Mouse (Mus musculus): ENCODE data around the gene Ap3m1. TPM values are rescaled to one million over a fixed set of nuclear protein-coding genes. Genes with fewer than 3 reads are reported as not detected.
A peak's percentile ranks its signal among the peaks of the same experiment; 100 is the strongest.

The Ap3m1 gene
- polyA plus RNA-seq, 1 experiment from 2014 or later = 93.0 TPM

DNA sequence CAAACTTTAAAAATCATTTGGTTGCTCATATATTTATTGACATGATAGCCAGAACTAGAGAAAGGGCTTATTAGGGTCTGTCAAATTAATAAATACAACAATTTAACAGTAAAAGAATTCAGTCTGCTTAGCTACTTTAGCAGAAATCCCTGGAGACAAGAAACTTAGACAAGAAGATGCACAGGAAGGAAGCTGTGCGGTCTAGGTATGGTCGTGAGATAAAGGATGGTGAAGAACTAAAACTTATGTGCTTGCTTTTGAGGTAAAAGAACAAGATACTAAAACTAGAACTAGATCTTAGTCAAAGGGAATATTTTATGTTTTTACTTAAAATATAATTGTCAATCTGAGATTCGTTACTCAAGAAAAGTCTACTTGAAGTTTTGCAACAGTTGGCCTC, 17.5 kb downstream of the Ap3m1 start:
- WGBS = 89% methylated on average over 3 of the region's 3 CpGs
- H3K36me3 ChIP-seq (ENCODE audit: control insufficient read depth, insufficient read depth, low read length) = peaks cover 8% of the 10 kb centered on the region; the same call in 1 of the 2 replicates

DNA sequence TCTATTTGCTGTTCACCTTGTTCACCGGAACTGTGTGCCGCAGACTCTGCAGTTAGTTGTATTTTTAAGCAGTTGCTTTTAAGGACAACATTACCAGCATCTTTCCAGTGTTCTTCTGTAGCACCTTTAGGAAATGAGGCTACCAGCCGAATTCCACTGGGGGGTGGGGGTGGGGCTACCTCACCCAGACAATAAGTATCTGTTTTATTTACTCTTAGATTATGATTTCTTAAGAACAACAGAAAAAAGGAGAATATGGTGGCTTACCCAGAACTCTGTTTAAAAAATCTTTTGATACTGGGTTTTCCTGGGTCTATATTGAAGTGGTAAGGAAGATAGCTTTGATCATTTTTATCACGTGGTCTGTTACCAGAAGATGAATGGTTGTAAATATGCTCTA, 18.0 kb downstream of the Ap3m1 start:
- H3K9ac ChIP-seq (ENCODE audit: low read depth, low read length) = no peak overlapping the region
- no peak overlapping the region for H3K4me3 ChIP-seq (ENCODE audit: low read length)
- H3K4me1 ChIP-seq (ENCODE audit: control insufficient read depth, insufficient read depth, low read length) = no peaks in the 10 kb centered on the region
- no peaks in the 10 kb centered on the region for H3K27me3 ChIP-seq (replicated peaks; ENCODE audit: control insufficient read depth, insufficient read depth, low read length)
- peaks cover 10% of the 10 kb centered on the region; the same call in 1 of the 2 replicates for H3K36me3 ChIP-seq (ENCODE audit: control insufficient read depth, insufficient read depth, low read length)
- H3K4me2 ChIP-seq (ENCODE audit: low read depth, low read length) = no peak overlapping the region
- H3K27ac ChIP-seq (ENCODE audit: low read length) = no peak overlapping the region
- H3K9me3 ChIP-seq (ENCODE audit: control insufficient read depth, low read length) = no peaks in the 10 kb centered on the region
- no peak for ATAC-seq
- 83% methylated on average over 4 of the region's 4 CpGs for WGBS

More for the DNA sequence above, 17.5 kb downstream of the Ap3m1 start:
- no peak overlapping the region for H3K4me2 ChIP-seq (ENCODE audit: low read depth, low read length)
- no peak overlapping the region for H3K9ac ChIP-seq (ENCODE audit: low read depth, low read length)
- H3K4me3 ChIP-seq (ENCODE audit: low read length) = no peak overlapping the region
- H3K4me1 ChIP-seq (ENCODE audit: control insufficient read depth, insufficient read depth, low read length) = no peaks in the 10 kb centered on the region
- H3K27me3 ChIP-seq (replicated peaks; ENCODE audit: control insufficient read depth, insufficient read depth, low read length) = no peaks in the 10 kb centered on the region
- H3K9me3 ChIP-seq (ENCODE audit: control insufficient read depth, low read length) = no peaks in the 10 kb centered on the region
- H3K27ac ChIP-seq (ENCODE audit: low read length) = no peak overlapping the region
- ATAC-seq = no peak

DNA sequence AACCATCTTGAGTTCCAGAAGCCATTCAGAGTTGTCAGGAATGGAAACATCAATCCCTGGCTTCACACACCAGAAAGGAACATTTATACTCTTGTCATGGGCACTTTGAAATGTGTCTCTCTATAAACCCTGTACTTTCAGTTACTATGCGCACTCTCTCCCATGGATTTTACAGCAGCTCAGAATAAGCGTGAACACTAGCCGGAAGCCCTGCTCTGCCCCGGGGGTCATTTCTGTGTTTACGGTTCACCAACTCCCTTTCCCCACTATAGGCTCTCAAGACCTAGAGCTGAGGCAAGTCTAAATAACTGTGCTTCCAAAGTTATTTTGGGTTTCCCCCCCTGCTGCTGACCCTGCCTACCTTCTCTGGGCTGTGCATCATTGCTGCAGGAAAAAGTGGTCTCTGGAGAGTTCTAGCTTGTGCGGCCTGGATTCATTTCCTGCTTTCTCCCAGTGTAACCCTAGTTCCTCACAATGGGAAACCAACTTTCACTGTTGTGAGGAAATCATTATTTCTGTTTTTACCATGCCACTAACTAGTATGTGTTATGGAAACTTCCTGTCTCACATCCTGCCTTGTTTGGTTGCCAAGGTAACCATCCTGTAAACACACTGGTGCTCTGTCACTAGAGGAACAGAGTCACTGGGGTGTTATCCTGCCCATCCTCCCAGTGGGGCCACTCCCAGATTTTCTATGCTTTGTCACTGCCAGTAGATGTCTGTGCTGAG, 20.4 kb downstream of the Ap3m1 start:
- peak; percentile 80 for ATAC-seq
- Histone ChIP-seq H3K27ac (ENCODE audit: low read length) (peak overlapping the region; percentile 57), H3K9me3 (ENCODE audit: control insufficient read depth, low read length) (no peaks in the 10 kb centered on the region), H3K4me2 (ENCODE audit: low read depth, low read length) (no peak overlapping the region), H3K27me3 (replicated peaks; ENCODE audit: control insufficient read depth, insufficient read depth, low read length) (no peaks in the 10 kb centered on the region), H3K4me1 (ENCODE audit: control insufficient read depth, insufficient read depth, low read length) (no peaks in the 10 kb centered on the region), H3K4me3 (ENCODE audit: low read length) (no peak overlapping the region), H3K9ac (ENCODE audit: low read depth, low read length) (no peak overlapping the region), H3K36me3 (ENCODE audit: control insufficient read depth, insufficient read depth, low read length) (peaks cover 8% of the 10 kb centered on the region; the same call in 1 of the 2 replicates)
- WGBS = 54% methylated on average over 6 of the region's 6 CpGs

DNA sequence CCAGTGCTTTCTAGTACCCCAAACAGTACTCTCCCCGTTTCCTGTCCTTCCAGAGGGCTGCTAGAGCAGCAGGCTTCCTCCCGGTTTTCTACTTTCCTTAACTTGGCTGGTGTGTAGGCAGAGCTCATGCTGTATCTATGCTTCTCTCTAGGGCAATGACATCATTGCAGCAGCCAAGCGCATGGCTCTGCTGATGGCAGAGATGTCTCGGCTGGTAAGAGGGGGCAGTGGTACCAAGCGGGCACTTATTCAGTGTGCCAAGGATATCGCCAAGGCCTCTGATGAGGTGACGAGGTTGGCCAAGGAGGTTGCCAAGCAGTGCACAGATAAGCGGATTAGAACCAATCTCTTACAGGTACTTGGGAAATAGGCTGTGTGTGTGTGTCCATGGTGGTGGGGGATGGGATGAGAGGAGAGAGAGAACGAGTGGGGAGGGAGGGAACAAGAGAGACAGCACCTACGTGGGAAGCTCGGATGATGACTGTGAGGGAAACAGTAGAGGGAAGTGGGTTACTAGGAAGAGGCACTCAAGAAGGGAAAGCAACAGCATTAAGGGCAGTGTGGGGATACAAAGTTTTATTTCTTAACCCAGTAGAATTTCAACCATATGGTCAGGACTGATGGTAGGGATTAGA, 23.2 kb downstream of the Ap3m1 start:
- Histone ChIP-seq H3K27ac (ENCODE audit: low read length) (no peak overlapping the region), H3K4me1 (ENCODE audit: control insufficient read depth, insufficient read depth, low read length) (no peaks in the 10 kb centered on the region), H3K9me3 (ENCODE audit: control insufficient read depth, low read length) (no peaks in the 10 kb centered on the region), H3K4me3 (ENCODE audit: low read length) (no peak overlapping the region), H3K36me3 (ENCODE audit: control insufficient read depth, insufficient read depth, low read length) (peaks cover 8% of the 10 kb centered on the region; the same call in 1 of the 2 replicates), H3K4me2 (ENCODE audit: low read depth, low read length) (no peak overlapping the region), H3K27me3 (replicated peaks; ENCODE audit: control insufficient read depth, insufficient read depth, low read length) (no peaks in the 10 kb centered on the region), H3K9ac (ENCODE audit: low read depth, low read length) (no peak overlapping the region)
- no peak for ATAC-seq
- WGBS = 88% methylated on average over 11 of the region's 11 CpGs

DNA sequence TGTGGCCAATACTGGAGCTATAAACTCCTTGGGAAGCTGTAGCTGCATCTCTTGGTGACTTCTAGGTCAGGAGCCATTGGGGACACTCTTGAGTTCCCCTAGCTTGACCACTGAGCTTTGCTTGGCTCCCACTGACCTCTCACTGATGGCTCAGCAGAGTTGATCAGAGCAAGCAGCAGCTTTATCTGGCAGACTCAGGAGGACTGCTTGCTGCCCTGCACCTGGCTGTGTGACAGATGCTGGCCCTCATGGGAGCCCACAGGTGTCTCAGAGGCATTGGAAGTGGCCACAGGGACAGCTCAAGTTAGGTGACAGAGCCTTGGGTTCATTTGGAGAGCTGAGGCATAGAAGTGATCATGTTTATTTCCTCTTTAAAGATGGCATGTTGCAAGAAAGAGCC, 24.8 kb downstream of the Ap3m1 start:
- Histone ChIP-seq H3K9me3 (ENCODE audit: control insufficient read depth, low read length) (no peaks in the 10 kb centered on the region), H3K27me3 (replicated peaks; ENCODE audit: control insufficient read depth, insufficient read depth, low read length) (no peaks in the 10 kb centered on the region), H3K4me3 (ENCODE audit: low read length) (no peak overlapping the region), H3K4me1 (ENCODE audit: control insufficient read depth, insufficient read depth, low read length) (no peaks in the 10 kb centered on the region), H3K4me2 (ENCODE audit: low read depth, low read length) (no peak overlapping the region), H3K9ac (ENCODE audit: low read depth, low read length) (no peak overlapping the region), H3K36me3 (ENCODE audit: control insufficient read depth, insufficient read depth, low read length) (peaks cover 11% of the 10 kb centered on the region; the same call in 1 of the 2 replicates), H3K27ac (ENCODE audit: low read length) (no peak overlapping the region)
- ATAC-seq = no peak

DNA sequence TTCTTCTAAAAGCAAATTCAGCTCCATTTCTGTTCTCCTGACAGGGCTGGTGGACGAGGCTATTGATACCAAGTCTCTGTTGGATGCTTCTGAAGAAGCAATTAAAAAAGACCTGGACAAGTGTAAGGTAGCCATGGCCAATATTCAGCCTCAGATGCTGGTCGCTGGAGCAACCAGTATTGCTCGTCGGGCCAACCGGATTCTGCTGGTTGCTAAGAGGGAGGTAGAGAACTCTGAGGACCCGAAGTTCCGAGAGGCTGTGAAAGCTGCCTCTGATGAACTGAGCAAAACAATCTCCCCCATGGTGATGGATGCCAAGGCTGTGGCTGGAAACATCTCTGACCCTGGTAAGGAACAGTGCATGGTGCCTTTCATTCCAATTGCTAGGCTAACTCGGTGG, 31.9 kb downstream of the Ap3m1 start:
- H3K4me1 ChIP-seq (ENCODE audit: control insufficient read depth, insufficient read depth, low read length) = no peaks in the 10 kb centered on the region
- no peaks in the 10 kb centered on the region for H3K27me3 ChIP-seq (replicated peaks; ENCODE audit: control insufficient read depth, insufficient read depth, low read length)
- H3K4me2 ChIP-seq (ENCODE audit: low read depth, low read length) = no peak overlapping the region
- no peak for ATAC-seq
- 92% methylated on average over 8 of the region's 8 CpGs for WGBS
- no peak overlapping the region for H3K4me3 ChIP-seq (ENCODE audit: low read length)
- H3K9ac ChIP-seq (ENCODE audit: low read depth, low read length) = no peak overlapping the region
- H3K27ac ChIP-seq (ENCODE audit: low read length) = no peak overlapping the region
- peaks cover 10% of the 10 kb centered on the region; the same call in 1 of the 2 replicates for H3K36me3 ChIP-seq (ENCODE audit: control insufficient read depth, insufficient read depth, low read length)
- no peaks in the 10 kb centered on the region for H3K9me3 ChIP-seq (ENCODE audit: control insufficient read depth, low read length)

DNA sequence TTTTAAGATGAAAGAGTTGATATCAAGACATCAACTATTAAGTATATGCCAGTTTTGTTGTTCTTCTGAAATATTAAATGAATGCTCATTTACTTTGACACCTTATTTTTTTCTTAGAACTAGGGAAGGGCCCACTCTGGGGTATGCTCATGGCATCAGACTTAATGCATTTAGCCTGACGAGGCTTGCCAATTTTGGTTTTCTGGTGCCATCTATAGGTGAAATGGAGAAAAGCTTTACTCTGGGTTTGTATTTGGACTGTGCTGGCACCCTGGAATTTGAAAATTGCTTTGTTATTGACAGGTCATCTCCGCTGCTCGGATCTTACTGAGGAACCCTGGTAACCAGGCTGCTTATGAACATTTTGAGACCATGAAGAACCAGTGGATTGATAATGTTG, 33.3 kb downstream of the Ap3m1 start:
- no peak overlapping the region for H3K27ac ChIP-seq (ENCODE audit: low read length)
- H3K36me3 ChIP-seq (ENCODE audit: control insufficient read depth, insufficient read depth, low read length) = peaks cover 10% of the 10 kb centered on the region; the same call in 1 of the 2 replicates

DNA sequence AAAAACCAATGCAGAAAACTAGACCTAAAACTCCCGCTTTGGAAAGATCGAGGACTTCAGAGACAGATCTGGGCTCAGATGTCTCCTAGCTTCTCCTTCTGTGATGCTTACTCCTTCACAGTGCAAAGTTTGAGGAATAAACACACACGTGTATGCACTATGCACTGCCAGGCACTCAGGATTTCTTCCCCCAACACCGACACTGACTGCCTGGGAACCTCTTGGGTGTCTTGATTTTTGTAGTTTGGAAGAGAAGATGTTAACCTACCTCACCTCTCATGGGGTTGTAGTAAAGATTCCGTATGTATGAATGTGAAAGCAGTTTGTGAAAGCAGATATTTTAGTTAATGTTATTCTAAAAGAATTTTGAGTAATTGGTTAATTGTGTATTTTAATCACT, 34.4 kb downstream of the Ap3m1 start:
- 92% methylated on average over 5 of the region's 5 CpGs for WGBS

More for the DNA sequence above, 33.3 kb downstream of the Ap3m1 start:
- no peak for ATAC-seq
- no peaks in the 10 kb centered on the region for H3K27me3 ChIP-seq (replicated peaks; ENCODE audit: control insufficient read depth, insufficient read depth, low read length)
- WGBS = 45% methylated on average over 3 of the region's 3 CpGs
- no peaks in the 10 kb centered on the region for H3K9me3 ChIP-seq (ENCODE audit: control insufficient read depth, low read length)
- H3K4me2 ChIP-seq (ENCODE audit: low read depth, low read length) = no peak overlapping the region
- no peaks in the 10 kb centered on the region for H3K4me1 ChIP-seq (ENCODE audit: control insufficient read depth, insufficient read depth, low read length)
- no peak overlapping the region for H3K9ac ChIP-seq (ENCODE audit: low read depth, low read length)
- H3K4me3 ChIP-seq (ENCODE audit: low read length) = no peak overlapping the region

DNA sequence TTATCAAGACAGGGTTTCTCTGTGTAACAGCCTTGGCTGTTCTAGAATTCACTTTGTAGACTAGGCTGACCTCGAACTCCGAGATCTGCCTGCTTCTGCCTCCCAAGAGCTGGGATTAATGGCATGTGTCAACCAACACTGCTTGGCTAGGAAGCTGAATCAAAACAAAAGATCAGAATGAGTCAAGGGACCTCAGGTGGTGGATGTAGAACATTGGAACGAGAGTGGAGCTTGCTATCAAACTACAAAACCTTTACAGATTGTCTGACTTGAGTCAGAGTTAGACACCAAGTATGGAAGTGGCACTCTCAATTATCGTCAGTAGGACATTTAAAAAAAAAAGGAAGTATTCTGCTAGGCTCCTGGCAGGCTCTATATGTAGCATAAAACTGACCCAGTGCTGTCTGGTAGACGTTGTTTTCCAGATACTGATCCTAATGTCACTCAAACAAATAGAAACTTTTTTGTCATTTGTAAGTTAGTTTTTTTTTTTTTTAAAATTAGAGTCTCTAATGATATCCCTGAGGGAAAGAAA, 38.4 kb downstream of the Ap3m1 start:
- Histone ChIP-seq H3K27me3 (replicated peaks; ENCODE audit: control insufficient read depth, insufficient read depth, low read length) (no peaks in the 10 kb centered on the region), H3K27ac (ENCODE audit: low read length) (no peak overlapping the region), H3K36me3 (ENCODE audit: control insufficient read depth, insufficient read depth, low read length) (peaks cover 12% of the 10 kb centered on the region; the same call in 1 of the 2 replicates), H3K4me2 (ENCODE audit: low read depth, low read length) (no peak overlapping the region), H3K9me3 (ENCODE audit: control insufficient read depth, low read length) (no peaks in the 10 kb centered on the region), H3K4me3 (ENCODE audit: low read length) (no peak overlapping the region), H3K9ac (ENCODE audit: low read depth, low read length) (no peak overlapping the region), H3K4me1 (ENCODE audit: control insufficient read depth, insufficient read depth, low read length) (no peaks in the 10 kb centered on the region)
- WGBS = 86% methylated on average over 5 of the region's 5 CpGs
- no peak for ATAC-seq

More for the DNA sequence above, 34.4 kb downstream of the Ap3m1 start:
- Histone ChIP-seq H3K4me1 (ENCODE audit: control insufficient read depth, insufficient read depth, low read length) (no peaks in the 10 kb centered on the region), H3K9ac (ENCODE audit: low read depth, low read length) (no peak overlapping the region), H3K4me2 (ENCODE audit: low read depth, low read length) (no peak overlapping the region), H3K4me3 (ENCODE audit: low read length) (no peak overlapping the region), H3K27ac (ENCODE audit: low read length) (no peak overlapping the region), H3K9me3 (ENCODE audit: control insufficient read depth, low read length) (no peaks in the 10 kb centered on the region), H3K36me3 (ENCODE audit: control insufficient read depth, insufficient read depth, low read length) (peaks cover 10% of the 10 kb centered on the region; the same call in 1 of the 2 replicates), H3K27me3 (replicated peaks; ENCODE audit: control insufficient read depth, insufficient read depth, low read length) (no peaks in the 10 kb centered on the region)
- ATAC-seq = no peak

Measured in intestine, embryonic 16.5 days (tissue).